Mouse (Mus musculus) left cerebral cortex, adult 2 months (tissue): ENCODE results near the gene Spdef. TPM values are rescaled to one million over a fixed set of nuclear protein-coding genes. Genes with fewer than 3 reads are reported as not detected.

Experiments used
- DNase-seq, 2 experiments: peaks; one replicate each; pipeline ENCODE4 v3.0.0; 2021 to 2022; ENCODE audit warnings: low spot score in 2 of 2, mixed read lengths in 1 of 2; ENCODE audit errors: extremely low spot score in 1 of 2
- H3K27ac ChIP-seq: fragments of 200-600 bp; 2 replicates; pipeline ENCODE4 v1.8.1; 2022
- H3K4me3 ChIP-seq: fragments of 200-600 bp; 2 replicates; pipeline ENCODE4 v1.8.1; 2022
- CTCF ChIP-seq: fragments of 200-600 bp; IDR thresholded peaks from 2 replicates; pipeline ENCODE4 v1.8.1; 2022; ENCODE audit warnings: antibody characterized with exemption, mild to moderate bottlenecking, moderate library complexity
- intact Hi-C: fragments of 180-260 bp; cut with DNase I; formaldehyde crosslinking; loops from one replicate; pipeline ENCODE4 v1.15.1; 2025
- total RNA-seq, 2 experiments: library from RNA; stranded (reverse); gene quantifications; 2 replicates each; pipeline ENCODE4 v1.2.3; 2021

Spdef gene
- total RNA-seq, 2 experiments from 2014 or later = 0.48 TPM; not detected in 1

DNA sequence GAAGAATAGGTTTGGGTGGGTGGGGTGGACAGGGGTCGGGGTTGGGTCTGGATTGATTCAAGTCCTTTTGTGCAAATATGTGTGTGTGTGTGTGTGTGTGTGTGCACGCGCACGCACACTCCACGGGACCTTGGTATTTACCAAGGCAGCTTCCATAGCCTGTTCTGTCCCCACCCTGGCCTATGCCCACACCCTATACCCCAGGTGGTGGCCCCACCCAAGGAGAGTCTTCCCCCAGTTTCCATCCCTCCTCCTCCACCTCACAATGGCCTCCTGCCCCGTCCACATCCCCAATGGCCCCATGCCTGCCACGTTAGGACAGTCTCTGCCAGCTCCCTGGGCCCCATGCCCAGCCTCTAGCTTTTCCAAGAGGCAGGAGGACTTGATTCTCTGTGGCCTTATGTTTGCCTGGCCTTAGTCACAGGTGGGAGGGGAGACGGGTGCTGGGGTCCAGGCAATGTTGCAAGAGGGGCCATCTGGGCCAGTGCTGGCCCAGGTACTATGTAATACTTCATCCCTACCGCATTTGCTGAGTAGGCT lies 7.6 kb downstream of the Spdef start:
- TF ChIP-seq CTCF = no peak
- Histone ChIP-seq H3K27ac (no peak overlapping the region), H3K4me3 (no peak overlapping the region)
- DNase-seq = no peak
- intact Hi-C loops = no loop called here

DNA sequence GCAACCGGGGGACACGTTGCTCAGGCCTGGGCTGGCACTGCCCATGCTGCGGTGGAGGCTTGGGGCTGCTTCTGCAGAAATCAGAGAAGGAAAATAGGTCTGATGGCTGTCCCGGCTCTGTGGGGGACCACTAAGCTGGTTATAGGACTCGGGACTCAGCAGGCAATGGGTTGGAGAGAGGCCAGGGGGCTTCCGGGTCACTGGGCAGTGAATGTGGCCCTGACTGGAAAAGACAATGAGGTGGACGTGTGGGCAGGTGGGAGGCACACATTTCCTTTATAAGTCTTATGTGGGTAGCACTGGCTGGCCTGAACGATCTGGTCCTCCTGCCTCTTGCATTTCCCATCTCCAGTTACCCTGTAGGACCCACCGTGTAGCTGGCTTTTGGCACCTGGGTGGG lies 8.4 kb downstream of the Spdef start:
- intact Hi-C loops = no loop called here
- no peak for DNase-seq
- no peak for TF ChIP-seq CTCF

DNA sequence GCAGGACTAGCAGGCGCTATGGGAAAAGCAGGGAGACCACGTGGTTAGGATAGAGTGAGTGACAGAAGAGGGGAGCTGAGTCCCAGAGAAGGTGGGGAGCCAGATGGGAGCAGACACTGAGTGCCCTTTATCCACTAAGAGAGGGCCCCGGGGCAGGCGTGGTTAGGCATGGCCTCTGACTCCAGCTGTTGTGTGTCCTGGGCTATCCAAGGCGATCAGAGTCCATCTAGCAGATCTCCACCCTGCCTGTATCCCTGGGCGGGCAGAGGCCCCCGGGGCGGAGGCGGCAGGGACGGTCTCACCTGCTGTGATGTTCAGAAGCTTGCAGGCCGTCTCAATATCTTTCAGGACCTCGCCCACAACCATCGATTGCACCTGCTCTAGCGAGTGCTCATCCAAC lies 9.1 kb downstream of the Spdef start:
- intact Hi-C loops = no loop called here
- DNase-seq = no peak

More for the DNA sequence above, 8.4 kb downstream of the Spdef start:
- no peak overlapping the region for H3K27ac ChIP-seq
- H3K4me3 ChIP-seq = no peak overlapping the region

DNA sequence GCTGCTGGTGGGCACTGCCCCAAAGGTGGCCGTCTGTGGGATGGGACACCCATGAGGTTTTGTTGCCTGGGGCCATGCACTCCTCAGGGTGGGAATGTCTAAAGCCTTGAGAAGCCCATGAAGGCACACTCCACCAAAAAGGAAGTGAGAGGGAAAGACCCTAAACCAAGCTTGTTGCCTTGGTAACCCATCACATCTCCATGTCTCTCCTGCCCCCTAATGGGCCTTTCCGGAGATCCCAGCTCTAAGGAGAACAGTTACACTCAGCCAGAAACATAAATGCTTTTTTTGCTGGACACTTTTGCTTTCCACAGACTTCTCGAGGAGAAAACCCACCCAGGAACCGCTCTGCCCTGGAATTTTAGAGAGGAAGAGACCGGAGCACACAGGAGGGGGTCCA lies 10.5 kb downstream of the Spdef start:
- no peak for DNase-seq
- no peak overlapping the region for H3K27ac ChIP-seq
- intact Hi-C loops = no loop called here
- TF ChIP-seq CTCF = peak; percentile 50
- H3K4me3 ChIP-seq = no peak overlapping the region

More for the DNA sequence above, 9.1 kb downstream of the Spdef start:
- H3K4me3 ChIP-seq = no peak overlapping the region
- TF ChIP-seq CTCF = no peak
- H3K27ac ChIP-seq = no peak overlapping the region

DNA sequence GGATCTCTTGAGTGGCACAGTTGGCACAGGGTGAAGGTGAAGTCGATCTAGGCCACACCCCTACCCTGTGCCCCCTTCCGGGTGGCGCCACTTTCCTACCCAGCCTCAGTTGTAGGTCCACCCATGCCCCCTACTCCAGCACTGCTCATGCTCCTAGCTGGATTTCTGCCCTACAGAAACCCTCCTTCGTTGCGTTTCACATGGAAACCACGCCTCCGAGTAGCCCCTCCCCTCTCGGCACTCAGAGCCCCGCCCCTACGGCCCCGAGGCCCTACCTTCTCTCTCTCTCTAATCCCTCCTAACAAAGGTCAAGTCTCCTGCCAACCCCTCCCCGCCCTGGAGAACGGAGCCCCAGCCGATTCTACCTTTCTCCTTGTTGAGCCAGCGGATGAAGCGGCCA lies 12.0 kb downstream of the Spdef start:
- no peak for DNase-seq
- Histone ChIP-seq H3K4me3 (no peak overlapping the region), H3K27ac (no peak overlapping the region)
- intact Hi-C loops = no loop called here
- no peak for TF ChIP-seq CTCF

DNA sequence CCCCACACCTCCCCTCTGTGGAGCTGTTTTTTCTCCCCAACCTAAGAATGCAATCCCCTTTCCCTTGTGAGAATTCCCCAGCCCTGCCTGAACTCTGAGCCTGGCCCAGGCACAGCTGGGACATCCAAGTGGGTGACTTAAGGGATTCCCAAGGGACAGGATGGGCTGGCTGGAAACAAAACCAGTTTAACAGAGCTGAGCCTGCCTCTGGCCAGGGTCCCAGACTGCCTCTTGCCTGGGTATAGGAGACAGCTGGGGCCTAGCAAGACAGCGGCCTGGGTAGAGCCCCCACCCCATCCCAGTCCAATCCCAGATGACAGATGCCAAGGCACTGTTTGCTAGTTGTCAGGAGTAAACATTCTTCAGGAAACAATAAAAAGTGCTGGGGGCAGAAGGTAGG lies 15.9 kb downstream of the Spdef start:
- no peak overlapping the region for H3K27ac ChIP-seq
- DNase-seq = no peak

DNA sequence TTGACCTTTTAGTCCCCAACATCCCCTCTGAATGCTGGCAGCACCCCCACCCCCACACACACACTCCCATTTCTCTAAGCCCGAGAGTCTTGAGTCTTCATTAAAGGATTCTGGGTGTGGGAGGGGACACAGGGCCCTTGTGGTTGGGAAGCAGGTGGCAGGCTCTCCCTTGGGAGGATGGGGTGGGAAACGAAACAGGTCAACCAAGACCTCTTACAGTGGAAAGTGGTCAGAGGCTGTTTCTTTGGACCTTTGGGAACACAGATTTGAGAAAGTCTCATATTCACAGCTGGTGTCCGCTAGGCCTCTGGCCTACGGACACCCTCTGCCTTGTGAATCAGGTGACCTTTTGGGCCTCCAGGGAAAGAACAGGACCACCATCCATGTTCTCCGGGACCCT lies 19.1 kb downstream of the Spdef start:
- H3K4me3 ChIP-seq = no peak overlapping the region
- DNase-seq = no peak
- no peak; the same call in 1 of the 2 replicates for TF ChIP-seq CTCF
- no peak overlapping the region for H3K27ac ChIP-seq
- intact Hi-C loops = no loop called here

More for the DNA sequence above, 15.9 kb downstream of the Spdef start:
- no peak overlapping the region for H3K4me3 ChIP-seq
- intact Hi-C loops = no loop called here
- no peak for TF ChIP-seq CTCF

DNA sequence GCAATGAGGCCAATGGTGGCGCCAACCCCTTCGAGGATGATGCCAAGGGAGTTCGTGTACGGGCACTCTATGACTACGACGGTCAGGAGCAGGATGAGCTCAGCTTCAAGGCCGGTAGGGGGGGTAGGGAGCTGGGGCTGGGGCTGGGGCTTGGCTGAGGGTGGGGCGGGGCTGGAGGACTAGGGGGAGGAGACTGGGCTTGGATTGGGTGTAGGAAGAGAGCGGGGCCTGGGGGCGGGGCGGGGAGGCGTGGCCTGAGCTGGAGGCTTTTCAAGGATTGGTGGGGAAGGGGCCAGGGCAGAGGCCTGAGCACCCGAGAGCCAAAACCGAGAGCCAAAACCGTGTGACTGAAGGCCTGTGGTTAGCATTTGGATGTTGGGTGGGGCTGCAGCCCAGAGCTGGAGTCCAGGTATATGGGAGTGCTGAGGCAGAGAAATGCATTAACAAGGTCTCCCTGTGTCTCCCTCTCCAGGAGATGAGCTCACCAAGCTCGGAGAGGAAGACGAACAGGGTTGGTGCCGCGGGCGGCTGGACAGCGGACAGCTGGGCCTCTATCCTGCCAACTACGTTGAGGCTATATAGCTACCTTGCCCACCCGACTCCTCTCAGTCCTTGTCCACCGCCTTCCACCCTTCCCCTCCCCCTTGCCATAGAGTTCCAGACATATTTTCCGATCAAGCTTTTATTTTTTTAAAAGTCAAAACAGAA lies 20.6 kb downstream of the Spdef start:
- DNase-seq = peak in 1 of 2 experiments; percentile 55
- peak overlapping the region; percentile 61; the same call in 1 of the 2 replicates for H3K27ac ChIP-seq
- TF ChIP-seq CTCF = no peak; the same call in 1 of the 2 replicates
- H3K4me3 ChIP-seq = no peak overlapping the region
- intact Hi-C loops = no loop called here

DNA sequence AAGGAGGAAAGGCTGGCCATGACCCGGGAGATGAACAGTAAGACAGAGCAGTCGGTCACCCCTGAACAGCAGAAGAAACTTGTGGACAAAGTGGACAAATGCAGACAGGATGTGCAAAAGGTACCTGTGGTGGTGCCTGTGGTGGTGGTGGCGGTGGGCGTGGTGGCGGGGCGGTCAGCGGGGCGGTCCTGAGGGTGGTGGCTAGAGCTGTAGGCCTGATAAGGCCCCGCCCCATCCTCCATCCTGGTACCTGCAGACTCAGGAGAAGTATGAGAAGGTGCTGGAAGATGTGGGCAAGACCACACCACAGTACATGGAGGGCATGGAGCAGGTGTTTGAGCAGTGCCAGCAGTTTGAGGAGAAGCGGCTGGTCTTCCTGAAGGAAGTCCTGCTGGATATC lies 23.1 kb downstream of the Spdef start:
- no peak overlapping the region for H3K27ac ChIP-seq
- intact Hi-C loops = no loop called here
- no peak for TF ChIP-seq CTCF
- no peak overlapping the region for H3K4me3 ChIP-seq
- DNase-seq = no peak

DNA sequence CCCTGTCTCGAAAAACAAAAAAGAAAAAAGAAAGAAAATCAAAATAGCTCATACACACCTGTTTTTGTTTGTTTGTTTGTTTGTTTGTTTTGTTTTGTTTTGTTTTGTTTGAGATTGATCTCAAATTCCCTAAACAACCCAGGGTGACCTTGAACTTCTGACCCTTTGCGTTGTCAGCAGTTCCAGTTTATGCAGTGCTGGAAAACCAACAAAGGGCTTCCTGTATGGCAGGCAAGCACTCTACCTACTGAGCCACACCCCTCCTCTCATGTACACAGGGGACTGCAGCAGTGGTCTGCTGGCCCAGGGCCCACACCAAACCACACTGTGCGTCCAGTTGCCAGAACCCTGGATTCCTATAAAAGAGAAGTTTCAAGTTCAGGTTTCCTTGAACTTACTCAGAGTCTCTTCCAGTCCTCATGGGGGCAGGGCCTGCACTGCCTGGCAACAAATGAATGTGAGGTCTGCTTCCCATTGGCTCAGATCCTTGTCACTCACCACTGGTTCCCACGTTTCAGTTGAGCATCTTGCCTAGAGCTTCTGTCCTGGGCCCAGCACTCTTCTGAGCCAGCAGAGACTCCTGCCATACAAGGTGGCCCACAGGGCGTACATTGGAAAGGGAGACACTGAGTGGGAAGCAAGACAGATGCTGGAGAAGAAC lies 24.7 kb downstream of the Spdef start:
- TF ChIP-seq CTCF = no peak
- intact Hi-C loops = no loop called here
- no peak for DNase-seq
- no peak overlapping the region for H3K4me3 ChIP-seq
- no peak overlapping the region; the same call in 1 of the 2 replicates for H3K27ac ChIP-seq

DNA sequence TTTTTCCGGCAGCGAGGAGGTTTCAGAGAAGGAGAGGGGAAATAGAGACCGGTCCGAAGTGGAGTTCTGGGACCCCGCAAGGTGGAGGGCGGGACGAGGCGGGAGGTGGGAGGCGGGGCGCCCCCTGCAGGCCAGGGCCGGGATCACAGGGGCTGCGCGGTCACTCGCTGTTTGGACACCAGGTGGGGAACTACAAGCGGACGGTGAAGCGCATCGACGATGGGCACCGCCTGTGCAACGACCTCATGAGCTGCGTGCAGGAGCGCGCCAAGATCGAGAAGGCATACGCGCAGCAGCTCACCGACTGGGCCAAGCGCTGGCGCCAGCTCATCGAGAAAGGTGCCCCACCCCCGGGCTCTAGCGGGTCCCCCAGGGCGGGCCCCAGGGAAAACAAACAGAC lies 26.2 kb downstream of the Spdef start:
- peak; percentile 75 for TF ChIP-seq CTCF
- intact Hi-C loops = loop anchor here (1.0 kb wide), 1 partner anchor 52 kb away; no protein-coding TSS in a partner anchor
- Histone ChIP-seq H3K4me3 (0 out of 2 replicates have a peak overlapping the region, but pooled peaks have one; percentile 22), H3K27ac (peak overlapping the region; percentile 51; the same call in 1 of the 2 replicates)
- no peak for DNase-seq

DNA sequence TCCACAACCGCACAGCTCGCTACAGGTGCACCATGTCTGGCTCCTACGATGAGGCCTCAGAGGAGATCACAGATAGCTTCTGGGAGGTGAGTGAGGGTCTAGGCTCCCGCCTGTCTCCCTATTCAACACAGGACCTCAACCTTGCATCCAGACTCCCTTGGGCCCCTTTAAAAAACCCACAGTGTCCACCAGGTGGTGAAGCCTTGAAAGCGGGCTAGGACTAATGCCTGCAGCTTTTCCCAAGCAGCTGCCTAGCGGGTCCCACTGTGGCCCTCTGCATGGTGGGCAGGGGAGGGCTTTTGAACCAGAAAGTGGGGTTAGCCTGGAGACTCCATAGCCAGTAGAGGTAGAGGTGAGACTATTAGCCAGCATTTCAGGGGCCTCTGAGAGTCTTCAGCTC lies 26.9 kb downstream of the Spdef start:
- Histone ChIP-seq H3K4me3 (no peak overlapping the region), H3K27ac (peak overlapping the region; percentile 34)
- intact Hi-C loops = loop anchor here (1.0 kb wide), 1 partner anchor 52 kb away; no protein-coding TSS in a partner anchor
- no peak for TF ChIP-seq CTCF
- no peak for DNase-seq
